Mouse (Mus musculus): ENCODE results near the gene Tgfb2. TPM values are rescaled to one million over a fixed set of nuclear protein-coding genes. Genes with fewer than 3 reads are reported as not detected.

The Tgfb2 gene
- polyA plus RNA-seq (2015; fragmentation: Nextera tagmentation; extraction: Ambion mirVana): 14.8 and 20.1 TPM in 2 replicates

GRCm38 (mm10) chr1:186705915-186706248, at the start of gene Tgfb2:
TSS of gene Tgfb2 (minus strand) at chr1:186705989.
- H3K4me1 ChIP-seq (ENCODE audit: control insufficient read depth, insufficient read depth, low read length): peaks cover 14% of the 10 kb centered on the region
- H3K4me3 ChIP-seq (ENCODE audit: low read depth, low read length): peak within 1 kb of the TSS; percentile 60
- H3K9me3 ChIP-seq (replicated peaks; ENCODE audit: control insufficient read depth, low read length, poor library complexity, severe bottlenecking): no peaks in the 10 kb centered on the region
- peak within 1 kb of the TSS; percentile 47 for H3K27ac ChIP-seq (ENCODE audit: low read length)
- peak within 1 kb of the TSS; percentile 79 for H3K4me2 ChIP-seq (ENCODE audit: low read length)
- WGBS: 0% methylated on average over 12 of the region's 12 CpGs
- H3K36me3 ChIP-seq (ENCODE audit: control insufficient read depth, insufficient read depth, low read length): no peaks in the 10 kb centered on the region
- peaks cover 7% of the 10 kb centered on the region for H3K27me3 ChIP-seq (ENCODE audit: control insufficient read depth, insufficient read depth, low read depth, low read length)
- peak; percentile 58 for ATAC-seq
- H3K9ac ChIP-seq (ENCODE audit: low read depth, low read length): peak within 1 kb of the TSS; percentile 69

- Histone ChIP-seq H3K27me3 (ENCODE audit: control insufficient read depth, insufficient read depth, low read depth, low read length) (no peaks in the 10 kb centered on the region), H3K9me3 (replicated peaks; ENCODE audit: control insufficient read depth, low read length, poor library complexity, severe bottlenecking) (no peaks in the 10 kb centered on the region), H3K9ac (ENCODE audit: low read depth, low read length) (peak overlapping the region; percentile 86), H3K36me3 (ENCODE audit: control insufficient read depth, insufficient read depth, low read length) (no peaks in the 10 kb centered on the region), H3K4me1 (ENCODE audit: control insufficient read depth, insufficient read depth, low read length) (peaks cover 18% of the 10 kb centered on the region), H3K4me2 (ENCODE audit: low read length) (peak overlapping the region; percentile 81), H3K4me3 (ENCODE audit: low read depth, low read length) (peak overlapping the region; percentile 70), H3K27ac (ENCODE audit: low read length) (peak overlapping the region; percentile 90)
- ATAC-seq: peak; percentile 80
- 36% methylated on average over 10 of the region's 10 CpGs for WGBS
Observed at GRCm38 (mm10) chr1:186749675-186750283, 44.0 kb upstream of the Tgfb2 start.

GRCm38 (mm10) chr1:186748724-186749653, 43.2 kb upstream of the Tgfb2 start, which contains the start of gene Rrp15:
TSS of gene Rrp15 (minus strand) at chr1:186749358.
- Histone ChIP-seq H3K4me3 (ENCODE audit: low read depth, low read length) (peak within 1 kb of the TSS; percentile 70), H3K4me2 (ENCODE audit: low read length) (peak within 1 kb of the TSS; percentile 84), H3K9ac (ENCODE audit: low read depth, low read length) (peak within 1 kb of the TSS; percentile 86), H3K27ac (ENCODE audit: low read length) (peak within 1 kb of the TSS; percentile 90), H3K9me3 (replicated peaks; ENCODE audit: control insufficient read depth, low read length, poor library complexity, severe bottlenecking) (no peaks in the 10 kb centered on the region), H3K27me3 (ENCODE audit: control insufficient read depth, insufficient read depth, low read depth, low read length) (no peaks in the 10 kb centered on the region), H3K4me1 (ENCODE audit: control insufficient read depth, insufficient read depth, low read length) (peaks cover 18% of the 10 kb centered on the region), H3K36me3 (ENCODE audit: control insufficient read depth, insufficient read depth, low read length) (no peaks in the 10 kb centered on the region)
- under 1% methylated on average over 46 of the region's 46 CpGs for WGBS
- ATAC-seq: peak; percentile 91

GRCm38 (mm10) chr1:186739828-186740227, 34.0 kb upstream of the Tgfb2 start:
- Histone ChIP-seq H3K9ac (ENCODE audit: low read depth, low read length) (no peak overlapping the region), H3K9me3 (replicated peaks; ENCODE audit: control insufficient read depth, low read length, poor library complexity, severe bottlenecking) (no peaks in the 10 kb centered on the region), H3K27ac (ENCODE audit: low read length) (no peak overlapping the region), H3K4me2 (ENCODE audit: low read length) (no peak overlapping the region), H3K4me3 (ENCODE audit: low read depth, low read length) (no peak overlapping the region), H3K4me1 (ENCODE audit: control insufficient read depth, insufficient read depth, low read length) (no peaks in the 10 kb centered on the region), H3K36me3 (ENCODE audit: control insufficient read depth, insufficient read depth, low read length) (peaks cover 2% of the 10 kb centered on the region), H3K27me3 (ENCODE audit: control insufficient read depth, insufficient read depth, low read depth, low read length) (no peaks in the 10 kb centered on the region)
- WGBS: 86% methylated on average over 7 of the region's 7 CpGs
- no peak for ATAC-seq

- Histone ChIP-seq H3K27me3 (ENCODE audit: control insufficient read depth, insufficient read depth, low read depth, low read length) (no peaks in the 10 kb centered on the region), H3K27ac (ENCODE audit: low read length) (no peak overlapping the region), H3K36me3 (ENCODE audit: control insufficient read depth, insufficient read depth, low read length) (peaks cover 2% of the 10 kb centered on the region), H3K4me2 (ENCODE audit: low read length) (no peak overlapping the region), H3K4me1 (ENCODE audit: control insufficient read depth, insufficient read depth, low read length) (no peaks in the 10 kb centered on the region), H3K9me3 (replicated peaks; ENCODE audit: control insufficient read depth, low read length, poor library complexity, severe bottlenecking) (no peaks in the 10 kb centered on the region), H3K4me3 (ENCODE audit: low read depth, low read length) (no peak overlapping the region), H3K9ac (ENCODE audit: low read depth, low read length) (no peak overlapping the region)
- ATAC-seq: no peak
- 95% methylated on average over 5 of the region's 5 CpGs for WGBS
Observed at GRCm38 (mm10) chr1:186735537-186735936, 29.7 kb upstream of the Tgfb2 start.

GRCm38 (mm10) chr1:186733052-186733451, 27.3 kb upstream of the Tgfb2 start:
- no peak overlapping the region for H3K27ac ChIP-seq (ENCODE audit: low read length)
- no peak overlapping the region for H3K4me3 ChIP-seq (ENCODE audit: low read depth, low read length)
- WGBS: 95% methylated on average over 8 of the region's 8 CpGs
- H3K27me3 ChIP-seq (ENCODE audit: control insufficient read depth, insufficient read depth, low read depth, low read length): no peaks in the 10 kb centered on the region
- H3K9me3 ChIP-seq (replicated peaks; ENCODE audit: control insufficient read depth, low read length, poor library complexity, severe bottlenecking): no peaks in the 10 kb centered on the region
- H3K4me2 ChIP-seq (ENCODE audit: low read length): no peak overlapping the region
- no peaks in the 10 kb centered on the region for H3K4me1 ChIP-seq (ENCODE audit: control insufficient read depth, insufficient read depth, low read length)
- H3K36me3 ChIP-seq (ENCODE audit: control insufficient read depth, insufficient read depth, low read length): peaks cover 2% of the 10 kb centered on the region
- H3K9ac ChIP-seq (ENCODE audit: low read depth, low read length): no peak overlapping the region
- no peak for ATAC-seq

- WGBS: 70% methylated on average over 4 of the region's 4 CpGs
- H3K27me3 ChIP-seq (ENCODE audit: control insufficient read depth, insufficient read depth, low read depth, low read length): no peaks in the 10 kb centered on the region
- no peak overlapping the region for H3K27ac ChIP-seq (ENCODE audit: low read length)
- no peaks in the 10 kb centered on the region for H3K4me1 ChIP-seq (ENCODE audit: control insufficient read depth, insufficient read depth, low read length)
- H3K9ac ChIP-seq (ENCODE audit: low read depth, low read length): no peak overlapping the region
- H3K36me3 ChIP-seq (ENCODE audit: control insufficient read depth, insufficient read depth, low read length): no peaks in the 10 kb centered on the region
- no peak overlapping the region for H3K4me2 ChIP-seq (ENCODE audit: low read length)
- H3K4me3 ChIP-seq (ENCODE audit: low read depth, low read length): no peak overlapping the region
- no peak for ATAC-seq
- H3K9me3 ChIP-seq (replicated peaks; ENCODE audit: control insufficient read depth, low read length, poor library complexity, severe bottlenecking): no peaks in the 10 kb centered on the region
Observed at GRCm38 (mm10) chr1:186728778-186729177, 23.0 kb upstream of the Tgfb2 start.

GRCm38 (mm10) chr1:186726117-186726516, 20.3 kb upstream of the Tgfb2 start:
- H3K4me3 ChIP-seq (ENCODE audit: low read depth, low read length): no peak overlapping the region
- no peak for ATAC-seq
- 84% methylated on average over 7 of the region's 7 CpGs for WGBS
- H3K4me1 ChIP-seq (ENCODE audit: control insufficient read depth, insufficient read depth, low read length): peaks cover 2% of the 10 kb centered on the region; the same call in 1 of the 2 replicates
- H3K27ac ChIP-seq (ENCODE audit: low read length): no peak overlapping the region
- H3K9ac ChIP-seq (ENCODE audit: low read depth, low read length): no peak overlapping the region
- no peaks in the 10 kb centered on the region for H3K27me3 ChIP-seq (ENCODE audit: control insufficient read depth, insufficient read depth, low read depth, low read length)
- H3K36me3 ChIP-seq (ENCODE audit: control insufficient read depth, insufficient read depth, low read length): no peaks in the 10 kb centered on the region
- H3K4me2 ChIP-seq (ENCODE audit: low read length): no peak overlapping the region
- H3K9me3 ChIP-seq (replicated peaks; ENCODE audit: control insufficient read depth, low read length, poor library complexity, severe bottlenecking): no peaks in the 10 kb centered on the region

- H3K4me2 ChIP-seq (ENCODE audit: low read length): no peak overlapping the region
- H3K4me3 ChIP-seq (ENCODE audit: low read depth, low read length): no peak overlapping the region
- H3K27me3 ChIP-seq (ENCODE audit: control insufficient read depth, insufficient read depth, low read depth, low read length): no peaks in the 10 kb centered on the region
- WGBS: 89% methylated on average over 9 of the region's 9 CpGs
- no peak overlapping the region for H3K9ac ChIP-seq (ENCODE audit: low read depth, low read length)
- H3K36me3 ChIP-seq (ENCODE audit: control insufficient read depth, insufficient read depth, low read length): 0 out of 2 replicates have a peak, but pooled peaks cover 2% of the 10 kb centered on the region
- no peak overlapping the region for H3K27ac ChIP-seq (ENCODE audit: low read length)
- no peak for ATAC-seq
- H3K9me3 ChIP-seq (replicated peaks; ENCODE audit: control insufficient read depth, low read length, poor library complexity, severe bottlenecking): no peaks in the 10 kb centered on the region
- peaks cover 2% of the 10 kb centered on the region; the same call in 1 of the 2 replicates for H3K4me1 ChIP-seq (ENCODE audit: control insufficient read depth, insufficient read depth, low read length)
Observed at GRCm38 (mm10) chr1:186722299-186722698, 16.5 kb upstream of the Tgfb2 start.
